Mouse (Mus musculus) kidney, adult 8-10 months (tissue): ENCODE results near the gene Krt14.

Experiments used
- DNase-seq, 2 experiments: peaks; one replicate each; pipeline ENCODE4 v3.0.0; 2022

Gene Krt14

GRCm38 (mm10) chr11:100164392-100164791 lies 43.0 kb downstream of the Krt14 start:
- DNase-seq: peak; percentile 28 to 41

GRCm38 (mm10) chr11:100157908-100158477 lies 49.4 kb downstream of the Krt14 start:
- DNase-seq: no peak

GRCm38 (mm10) chr11:100157331-100157730 lies 50.0 kb downstream of the Krt14 start:
- no peak for DNase-seq

- DNase-seq: no peak
Measured at GRCm38 (mm10) chr11:100155497-100156255, 51.7 kb downstream of the Krt14 start.
